Mouse (Mus musculus) hindbrain, embryonic 11.5 days (tissue): ENCODE results near the gene Mapkapk3. TPM values are rescaled to one million over a fixed set of nuclear protein-coding genes. Genes with fewer than 3 reads are reported as not detected.

Experiments used
- ATAC-seq: fragments of 200-750 bp; cut with Nextera tagmentation; 2 replicates; pipeline ENCODE4 v1.8.0; 2017; ENCODE audit warnings: mild to moderate bottlenecking, moderate TSS enrichment, moderate library complexity; ENCODE audit not compliant: low FRiP score
- DNase-seq: peaks from one replicate; pipeline ENCODE4 v3.0.0-alpha.2; 2015; ENCODE audit warnings: low spot score
- H3K27ac ChIP-seq: fragments of 300-500 bp; sonication (generic); 2 replicates; pipeline ENCODE4 v1.5.1; 2014; ENCODE audit warnings: mild to moderate bottlenecking, low read depth, low read length
- H3K27me3 ChIP-seq: fragments of 300-500 bp; sonication (generic); 2 replicates; pipeline ENCODE4 v1.6.1; 2014; ENCODE audit warnings: mild to moderate bottlenecking, low read length, moderate library complexity, mixed read lengths; ENCODE audit not compliant: control insufficient read depth, insufficient read depth
- H3K36me3 ChIP-seq: fragments of 300-500 bp; sonication (generic); 2 replicates; pipeline ENCODE4 v1.6.1; 2014; ENCODE audit warnings: mild to moderate bottlenecking, low read length, moderate library complexity, mixed read lengths; ENCODE audit not compliant: control insufficient read depth, insufficient read depth
- H3K4me1 ChIP-seq: fragments of 300-500 bp; sonication (generic); replicated peaks from 2 replicates; pipeline ENCODE4 v1.6.1; 2014; ENCODE audit warnings: low read length, mixed read lengths; ENCODE audit not compliant: control insufficient read depth, insufficient read depth
- H3K4me2 ChIP-seq: fragments of 300-500 bp; sonication (generic); replicated peaks from 2 replicates; pipeline ENCODE4 v1.6.1; 2014; ENCODE audit warnings: mild to moderate bottlenecking, low read depth, low read length
- H3K4me3 ChIP-seq: fragments of 300-500 bp; sonication (generic); 2 replicates; pipeline ENCODE4 v1.5.1; 2014; ENCODE audit warnings: low read depth, low read length
- H3K9ac ChIP-seq: fragments of 300-500 bp; sonication (generic); 2 replicates; pipeline ENCODE4 v1.6.1; 2014; ENCODE audit warnings: low read depth, low read length
- H3K9me3 ChIP-seq: fragments of 300-500 bp; sonication (generic); 2 replicates; pipeline ENCODE4 v1.6.1; 2016; ENCODE audit warnings: low read length; ENCODE audit not compliant: control insufficient read depth
- WGBS: fragments of 180-500 bp; shearing (Covaris S2); extraction: QIAGEN DNeasy Blood & Tissue Kit; methylation state at CpG from one replicate; pipeline ENCODE4 v1.1.7; 2014; 5-methylcytosine and 5-hydroxymethylcytosine counted together
- polyA plus RNA-seq: library from polyadenylated mRNA; unstranded; fragments of >200 nt; fragmentation: Nextera tagmentation; extraction: Ambion mirVana; gene quantifications from 2 replicates; pipeline ENCODE4 v1.2.1, GENCODE M21; 2014

Gene Mapkapk3
- polyA plus RNA-seq, 1 experiment from 2014 or later = 3.4 TPM

GRCm38 (mm10) chr9:107269772-107270171 is 19.9 kb downstream of the Mapkapk3 start:
- 100% methylated on average over 1 of the region's 1 CpGs for WGBS
- ATAC-seq = no peak

GRCm38 (mm10) chr9:107267721-107268402 is 21.8 kb downstream of the Mapkapk3 start:
- Histone ChIP-seq H3K4me2 (no peak overlapping the region), H3K27ac (no peak overlapping the region), H3K9me3 (no peaks in the 10 kb centered on the region), H3K27me3 (no peaks in the 10 kb centered on the region), H3K36me3 (no peaks in the 10 kb centered on the region), H3K4me3 (no peak overlapping the region), H3K4me1 (no peaks in the 10 kb centered on the region), H3K9ac (no peak overlapping the region)
- ATAC-seq (no peak), DNase-seq (no peak)
- WGBS = 60% methylated on average over 4 of the region's 4 CpGs

More at GRCm38 (mm10) chr9:107269772-107270171, 19.9 kb downstream of the Mapkapk3 start:
- H3K27ac ChIP-seq = no peak overlapping the region
- no peaks in the 10 kb centered on the region for H3K9me3 ChIP-seq
- H3K9ac ChIP-seq = no peak overlapping the region
- no peaks in the 10 kb centered on the region for H3K27me3 ChIP-seq
- no peak overlapping the region for H3K4me2 ChIP-seq
- no peak overlapping the region for H3K4me3 ChIP-seq
- DNase-seq = no peak
- H3K4me1 ChIP-seq = no peaks in the 10 kb centered on the region
- no peaks in the 10 kb centered on the region for H3K36me3 ChIP-seq

- Histone ChIP-seq H3K9me3 (no peaks in the 10 kb centered on the region), H3K4me2 (no peak overlapping the region), H3K36me3 (no peaks in the 10 kb centered on the region), H3K27ac (no peak overlapping the region), H3K4me3 (no peak overlapping the region), H3K27me3 (no peaks in the 10 kb centered on the region), H3K9ac (no peak overlapping the region), H3K4me1 (no peaks in the 10 kb centered on the region)
- no peak for DNase-seq
- ATAC-seq = no peak
- 77% methylated on average over 1 of the region's 1 CpGs for WGBS
Measured at GRCm38 (mm10) chr9:107267028-107267427, 22.6 kb downstream of the Mapkapk3 start.

- H3K9me3 ChIP-seq = no peaks in the 10 kb centered on the region
- no peak overlapping the region for H3K4me2 ChIP-seq
- WGBS = 63% methylated on average over 3 of the region's 3 CpGs
- ATAC-seq = no peak
- H3K4me3 ChIP-seq = no peak overlapping the region
- no peak overlapping the region for H3K9ac ChIP-seq
- no peak overlapping the region for H3K27ac ChIP-seq
- no peaks in the 10 kb centered on the region for H3K4me1 ChIP-seq
- no peak for DNase-seq
- H3K27me3 ChIP-seq = no peaks in the 10 kb centered on the region
- no peaks in the 10 kb centered on the region for H3K36me3 ChIP-seq
Measured at GRCm38 (mm10) chr9:107264731-107265130, 24.9 kb downstream of the Mapkapk3 start.

- Histone ChIP-seq H3K4me3 (no peak overlapping the region), H3K36me3 (no peaks in the 10 kb centered on the region), H3K9me3 (no peaks in the 10 kb centered on the region), H3K27ac (no peak overlapping the region), H3K4me2 (no peak overlapping the region), H3K4me1 (no peaks in the 10 kb centered on the region), H3K9ac (no peak overlapping the region), H3K27me3 (no peaks in the 10 kb centered on the region)
- DNase-seq (no peak), ATAC-seq (no peak)
- 90% methylated on average over 5 of the region's 5 CpGs for WGBS
Measured at GRCm38 (mm10) chr9:107263912-107264311, 25.8 kb downstream of the Mapkapk3 start.

GRCm38 (mm10) chr9:107262375-107262774 is 27.3 kb downstream of the Mapkapk3 start:
- H3K9ac ChIP-seq = no peak overlapping the region
- no peak overlapping the region for H3K4me3 ChIP-seq
- H3K27ac ChIP-seq = no peak overlapping the region
- DNase-seq (no peak), ATAC-seq (no peak)
- H3K4me2 ChIP-seq = no peak overlapping the region
- no peaks in the 10 kb centered on the region for H3K9me3 ChIP-seq
- 81% methylated on average over 7 of the region's 7 CpGs for WGBS
- H3K36me3 ChIP-seq = no peaks in the 10 kb centered on the region
- H3K27me3 ChIP-seq = no peaks in the 10 kb centered on the region
- no peaks in the 10 kb centered on the region for H3K4me1 ChIP-seq

GRCm38 (mm10) chr9:107261792-107262191 is 27.9 kb downstream of the Mapkapk3 start:
- H3K4me1 ChIP-seq = no peaks in the 10 kb centered on the region
- no peak overlapping the region for H3K4me2 ChIP-seq
- no peaks in the 10 kb centered on the region for H3K36me3 ChIP-seq
- ATAC-seq (no peak), DNase-seq (no peak)
- 82% methylated on average over 6 of the region's 6 CpGs for WGBS
- H3K9ac ChIP-seq = no peak overlapping the region
- no peaks in the 10 kb centered on the region for H3K27me3 ChIP-seq
- H3K9me3 ChIP-seq = no peaks in the 10 kb centered on the region
- no peak overlapping the region for H3K27ac ChIP-seq
- no peak overlapping the region for H3K4me3 ChIP-seq

- H3K4me2 ChIP-seq = no peak overlapping the region
- H3K27ac ChIP-seq = no peak overlapping the region
- H3K36me3 ChIP-seq = no peaks in the 10 kb centered on the region
- 76% methylated on average over 8 of the region's 8 CpGs for WGBS
- ATAC-seq = no peak
- H3K27me3 ChIP-seq = no peaks in the 10 kb centered on the region
- DNase-seq = no peak
- no peak overlapping the region for H3K4me3 ChIP-seq
- H3K9ac ChIP-seq = no peak overlapping the region
- no peaks in the 10 kb centered on the region for H3K4me1 ChIP-seq
- H3K9me3 ChIP-seq = no peaks in the 10 kb centered on the region
Measured at GRCm38 (mm10) chr9:107260836-107261235, 28.8 kb downstream of the Mapkapk3 start.

GRCm38 (mm10) chr9:107260429-107260828 is 29.2 kb downstream of the Mapkapk3 start:
- H3K27me3 ChIP-seq = no peaks in the 10 kb centered on the region
- H3K27ac ChIP-seq = no peak overlapping the region
- ATAC-seq (no peak), DNase-seq (no peak)
- no peaks in the 10 kb centered on the region; the same call in 1 of the 2 replicates for H3K4me1 ChIP-seq
- H3K9ac ChIP-seq = no peak overlapping the region
- H3K36me3 ChIP-seq = no peaks in the 10 kb centered on the region
- 75% methylated on average over 2 of the region's 2 CpGs for WGBS
- no peak overlapping the region for H3K4me3 ChIP-seq
- no peaks in the 10 kb centered on the region for H3K9me3 ChIP-seq
- H3K4me2 ChIP-seq = no peak overlapping the region
